Mouse (Mus musculus) testis, adult 2 months (tissue): ENCODE data around the gene Sgf29.

Experiments
- CTCF ChIP-seq: fragments of 200-500 bp; IDR thresholded peaks from 2 replicates; pipeline ENCODE4 v1.5.1; 2012; ENCODE audit warnings: low read depth, mild to moderate bottlenecking, inconsistent platforms, low read length, moderate library complexity; ENCODE audit not compliant: control insufficient read depth, insufficient read depth, insufficient replicate concordance
- POLR2A ChIP-seq: fragments of 200-500 bp; IDR thresholded peaks from 2 replicates; pipeline ENCODE4 v1.6.1; 2012; ENCODE audit warnings: low read depth, mild to moderate bottlenecking, inconsistent platforms, low read length, moderate library complexity; ENCODE audit not compliant: control insufficient read depth

GRCm38 (mm10) chr7:126691676-126692075, 42.6 kb downstream of the Sgf29 start:
- TF ChIP-seq CTCF: no peak
- TF ChIP-seq POLR2A: no peak
